Mouse (Mus musculus): ENCODE results near the gene Slc44a3. TPM values are rescaled to one million over a fixed set of nuclear protein-coding genes. Genes with fewer than 3 reads are reported as not detected.

Slc44a3 gene
- total RNA-seq, 1 experiment: 2.3 TPM

- Histone ChIP-seq H3K27ac (ENCODE audit: insufficient read depth, low read depth, low read length, poor library complexity, severe bottlenecking) (peak overlapping the region; percentile 92), H3K4me1 (ENCODE audit: control insufficient read depth in 2 of 2, insufficient read depth in 2 of 2, low read length in 2 of 2, poor library complexity in 1 of 2) (peaks cover 0 to 10% of the 10 kb centered on the region in 2 experiments; a peak in 2 of 4 replicates), H3K4me3 (ENCODE audit: insufficient read depth in 1 of 2, low read depth in 1 of 2, low read length in 2 of 2, poor library complexity in 1 of 2, severe bottlenecking in 1 of 2) (peak overlapping the region; percentile 14 to 32; a peak in 2 of 4 replicates), H3K9ac (ENCODE audit: insufficient read depth, low read depth, low read length, poor library complexity, severe bottlenecking) (peak overlapping the region; percentile 46; the same call in 1 of the 2 replicates), H3K9me3 (ENCODE audit: control insufficient read depth, insufficient read depth, low read depth, low read length) (no peaks in the 10 kb centered on the region), H3K36me3 (ENCODE audit: control insufficient read depth, insufficient read depth, low read length, poor library complexity, severe bottlenecking) (no peaks in the 10 kb centered on the region)
- in situ Hi-C loops (cut with MboI; ENCODE audit: low sequenced_read_pairs in 2 of 2, unreplicated experiment in 2 of 2): loop anchor here in 1 of 2 experiments (10.0 kb wide), 1 partner anchor 165 kb away; the partner anchor contains the start of gene F3
- peak; percentile 80 for DNase-seq (ENCODE audit: low read depth, low spot score)
- TF ChIP-seq ZC3H11A (IDR thresholded peaks at IDR 0.05; ENCODE audit: borderline replicate concordance, low read depth, low read length): no peak
Measured at GRCm38 (mm10) chr3:121559406-121560114, 27.4 kb upstream of the Slc44a3 start.

GRCm38 (mm10) chr3:121558861-121559260, 26.7 kb upstream of the Slc44a3 start:
- no peaks in the 10 kb centered on the region for H3K36me3 ChIP-seq (ENCODE audit: control insufficient read depth, insufficient read depth, low read length, poor library complexity, severe bottlenecking)
- in situ Hi-C loops (cut with MboI; ENCODE audit: low sequenced_read_pairs in 2 of 2, unreplicated experiment in 2 of 2): loop anchor here in 1 of 2 experiments (10.0 kb wide), 1 partner anchor 166 kb away; the partner anchor contains the start of gene F3
- H3K9me3 ChIP-seq (ENCODE audit: control insufficient read depth, insufficient read depth, low read depth, low read length): no peaks in the 10 kb centered on the region
- peak overlapping the region in 1 of 2 experiments; percentile 14; a peak in 2 of 4 replicates for H3K4me3 ChIP-seq (ENCODE audit: insufficient read depth in 1 of 2, low read depth in 1 of 2, low read length in 2 of 2, poor library complexity in 1 of 2, severe bottlenecking in 1 of 2)
- H3K9ac ChIP-seq (ENCODE audit: insufficient read depth, low read depth, low read length, poor library complexity, severe bottlenecking): peak overlapping the region; percentile 46; the same call in 1 of the 2 replicates
- no peak for DNase-seq (ENCODE audit: low read depth, low spot score)
- no peak for TF ChIP-seq ZNF384 (IDR thresholded peaks at IDR 0.05; ENCODE audit: low read depth, low read length)
- TF ChIP-seq HCFC1 (IDR thresholded peaks at IDR 0.05; ENCODE audit: borderline replicate concordance, insufficient read depth, low read length): no peak
- TF ChIP-seq ZC3H11A (IDR thresholded peaks at IDR 0.05; ENCODE audit: borderline replicate concordance, low read depth, low read length): no peak
- no peak for TF ChIP-seq CHD2 (IDR thresholded peaks at IDR 0.05; ENCODE audit: low read depth, low read length)
- no peak for TF ChIP-seq MAFK (IDR thresholded peaks at IDR 0.05; ENCODE audit: insufficient read depth, low read depth, low read length)
- peak overlapping the region; percentile 92 for H3K27ac ChIP-seq (ENCODE audit: insufficient read depth, low read depth, low read length, poor library complexity, severe bottlenecking)
- peaks cover 0 to 10% of the 10 kb centered on the region in 2 experiments; a peak in 2 of 4 replicates for H3K4me1 ChIP-seq (ENCODE audit: control insufficient read depth in 2 of 2, insufficient read depth in 2 of 2, low read length in 2 of 2, poor library complexity in 1 of 2)

GRCm38 (mm10) chr3:121556304-121556703, 24.1 kb upstream of the Slc44a3 start:
- H3K9me3 ChIP-seq (ENCODE audit: control insufficient read depth, insufficient read depth, low read depth, low read length): no peaks in the 10 kb centered on the region
- peaks cover 4 to 14% of the 10 kb centered on the region in 2 experiments for H3K4me1 ChIP-seq (ENCODE audit: control insufficient read depth in 2 of 2, insufficient read depth in 2 of 2, low read length in 2 of 2, poor library complexity in 1 of 2)
- DNase-seq (ENCODE audit: low read depth, low spot score): no peak
- TF ChIP-seq CHD2 (IDR thresholded peaks at IDR 0.05; ENCODE audit: low read depth, low read length): no peak
- no peak for TF ChIP-seq HCFC1 (IDR thresholded peaks at IDR 0.05; ENCODE audit: borderline replicate concordance, insufficient read depth, low read length)
- no peak for TF ChIP-seq ZNF384 (IDR thresholded peaks at IDR 0.05; ENCODE audit: low read depth, low read length)
- TF ChIP-seq MAFK (IDR thresholded peaks at IDR 0.05; ENCODE audit: insufficient read depth, low read depth, low read length): no peak
- TF ChIP-seq ZC3H11A (IDR thresholded peaks at IDR 0.05; ENCODE audit: borderline replicate concordance, low read depth, low read length): no peak
- no peaks in the 10 kb centered on the region for H3K36me3 ChIP-seq (ENCODE audit: control insufficient read depth, insufficient read depth, low read length, poor library complexity, severe bottlenecking)
- in situ Hi-C loops (cut with MboI; ENCODE audit: low sequenced_read_pairs in 2 of 2, unreplicated experiment in 2 of 2): loop anchor here in 1 of 2 experiments (10.0 kb wide), 1 partner anchor 168 kb away; the partner anchor contains the start of gene F3
- H3K4me3 ChIP-seq (ENCODE audit: insufficient read depth in 1 of 2, low read depth in 1 of 2, low read length in 2 of 2, poor library complexity in 1 of 2, severe bottlenecking in 1 of 2): no peak overlapping the region; a peak in 1 of 4 replicates
- H3K27ac ChIP-seq (ENCODE audit: insufficient read depth, low read depth, low read length, poor library complexity, severe bottlenecking): no peak overlapping the region
- no peak overlapping the region for H3K9ac ChIP-seq (ENCODE audit: insufficient read depth, low read depth, low read length, poor library complexity, severe bottlenecking)

GRCm38 (mm10) chr3:121553294-121553693, 21.1 kb upstream of the Slc44a3 start:
- H3K27ac ChIP-seq (ENCODE audit: insufficient read depth, low read depth, low read length, poor library complexity, severe bottlenecking): no peak overlapping the region
- H3K36me3 ChIP-seq (ENCODE audit: control insufficient read depth, insufficient read depth, low read length, poor library complexity, severe bottlenecking): no peaks in the 10 kb centered on the region
- H3K9me3 ChIP-seq (ENCODE audit: control insufficient read depth, insufficient read depth, low read depth, low read length): no peaks in the 10 kb centered on the region
- TF ChIP-seq HCFC1 (IDR thresholded peaks at IDR 0.05; ENCODE audit: borderline replicate concordance, insufficient read depth, low read length) (no peak), ZNF384 (IDR thresholded peaks at IDR 0.05; ENCODE audit: low read depth, low read length) (no peak)
- in situ Hi-C loops (cut with MboI; ENCODE audit: low sequenced_read_pairs in 2 of 2, unreplicated experiment in 2 of 2): loop anchor here (5.0 to 10.0 kb wide), 2 partner anchors 172 to 184 kb away; partner anchors contain the start of gene F3 (in 1 of the 2)
- peaks cover 4 to 9% of the 10 kb centered on the region in 2 experiments for H3K4me1 ChIP-seq (ENCODE audit: control insufficient read depth in 2 of 2, insufficient read depth in 2 of 2, low read length in 2 of 2, poor library complexity in 1 of 2)
- H3K4me3 ChIP-seq (ENCODE audit: insufficient read depth in 1 of 2, low read depth in 1 of 2, low read length in 2 of 2, poor library complexity in 1 of 2, severe bottlenecking in 1 of 2): no peak overlapping the region
- no peak overlapping the region for H3K9ac ChIP-seq (ENCODE audit: insufficient read depth, low read depth, low read length, poor library complexity, severe bottlenecking)
- DNase-seq (ENCODE audit: low read depth, low spot score): no peak
